Mouse (Mus musculus) testis, postnatal 14 days (tissue): ENCODE results near the gene Magea3.
"Not testable (repeated sequence)": the region's sequence is repeated elsewhere in the genome, so short reads cannot be mapped to it uniquely, and the experiment has no call there.

Source experiments
- DNase-seq: peaks from one replicate; pipeline ENCODE4 v3.0.0; 2021; ENCODE audit warnings: low spot score

Gene Magea3

DNA sequence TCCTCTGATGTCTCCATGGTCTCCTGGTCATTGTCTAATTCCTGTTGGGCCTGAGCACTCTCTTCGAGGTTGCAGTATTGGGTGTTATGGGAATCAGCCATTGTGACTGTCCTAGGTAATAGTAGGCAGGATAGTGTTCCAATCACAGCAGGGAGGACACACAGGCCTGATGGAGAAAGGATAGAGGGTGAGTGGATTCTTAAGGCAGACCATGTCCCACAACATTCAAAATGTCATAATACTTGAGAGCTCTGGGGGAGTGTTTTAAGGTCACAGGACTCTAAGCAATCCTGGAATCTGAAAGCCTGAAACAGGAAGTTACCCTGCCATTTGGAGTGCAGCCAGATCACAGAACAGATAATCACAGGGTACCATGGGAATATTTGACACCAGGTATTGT, at the start of gene Magea3:
Gene Magea3, minus strand, starts transcription at position 101 of the 400 bp plus-strand sequence.
- not testable (repeated sequence) for DNase-seq

DNA sequence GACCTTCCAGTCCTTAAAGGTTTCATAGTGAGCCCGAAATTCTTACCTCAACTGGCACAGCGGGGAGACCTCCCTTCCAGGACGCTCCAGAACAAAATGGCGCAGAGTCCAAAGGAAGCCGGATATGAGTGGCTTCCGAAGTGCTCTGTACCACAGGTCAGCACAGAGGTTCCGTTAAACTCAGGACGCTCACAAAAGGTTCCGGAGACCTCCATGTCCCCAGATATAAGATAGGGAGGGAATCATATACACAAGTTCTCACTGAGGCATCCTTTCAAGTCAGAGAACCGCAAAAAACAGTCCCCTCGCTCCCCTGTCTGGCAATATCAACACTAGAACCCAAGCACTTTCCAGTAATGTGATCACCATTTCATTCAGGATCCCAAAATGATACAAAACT, 46.4 kb upstream of the Magea3 start, which contains the start of gene Magea8:
Gene Magea8, minus strand, starts transcription at position 101 of the 400 bp plus-strand sequence.
- peak; percentile 4 for DNase-seq

DNA sequence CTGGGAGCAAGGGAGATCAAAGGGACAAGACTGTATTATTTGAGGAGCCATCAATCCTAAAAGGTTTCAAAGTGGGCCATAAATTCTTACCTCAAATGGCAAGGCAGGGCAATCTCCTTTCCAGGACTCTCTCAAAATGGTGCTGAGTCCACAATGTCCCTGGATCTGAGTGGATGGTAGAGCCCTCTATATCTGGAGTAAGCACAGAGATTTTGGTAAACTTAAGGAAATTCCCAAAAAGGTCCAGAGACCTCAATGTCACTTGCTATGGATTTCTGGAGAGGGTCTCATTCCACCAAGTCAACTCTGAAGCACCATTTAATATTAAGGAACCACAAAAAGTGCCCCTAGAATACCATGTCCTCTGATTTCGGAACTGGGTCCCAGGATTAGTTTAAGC, 13.4 kb downstream of the Magea3 start, which contains the start of gene Magea6:
Gene Magea6, minus strand, starts transcription at position 101 of the 400 bp plus-strand sequence.
- DNase-seq = not testable (repeated sequence)
